Mouse (Mus musculus): Measurements from ENCODE around the gene Nagk.
"Not testable (repeated sequence)": the region's sequence is repeated elsewhere in the genome, so short reads cannot be mapped to it uniquely, and the experiment has no call there.

The Nagk gene

GRCm38 (mm10) chr6:83815801-83816200, 21.0 kb downstream of the Nagk start:
- no peak for DNase-seq (ENCODE audit: low read depth)

- no peak for DNase-seq (ENCODE audit: low read depth)
These were observed 24.2 kb downstream of the Nagk start for GRCm38 (mm10) chr6:83818996-83819395.

GRCm38 (mm10) chr6:83820727-83821515, 26.1 kb downstream of the Nagk start:
- no peak for DNase-seq (ENCODE audit: low read depth)

- DNase-seq (ENCODE audit: low read depth), result no peak
These were observed 27.1 kb downstream of the Nagk start for GRCm38 (mm10) chr6:83821856-83822255.

GRCm38 (mm10) chr6:83830941-83831605, 36.3 kb downstream of the Nagk start:
- peak; percentile 88 for DNase-seq (ENCODE audit: low read depth)

GRCm38 (mm10) chr6:83831606-83832123, 36.9 kb downstream of the Nagk start, which contains the start of gene Paip2b:
Gene Paip2b (minus strand): TSS chr6:83831741.
- DNase-seq (ENCODE audit: low read depth), result peak; percentile 99

GRCm38 (mm10) chr6:83832393-83832792, 37.6 kb downstream of the Nagk start:
- not testable (repeated sequence) for DNase-seq (ENCODE audit: low read depth)

- no peak for DNase-seq (ENCODE audit: low read depth)
These were observed 42.0 kb downstream of the Nagk start for GRCm38 (mm10) chr6:83836826-83837225.

- DNase-seq (ENCODE audit: low read depth), result no peak
These were observed 43.3 kb downstream of the Nagk start for GRCm38 (mm10) chr6:83838046-83838445.

- no peak for DNase-seq (ENCODE audit: low read depth)
These were observed 45.3 kb downstream of the Nagk start for GRCm38 (mm10) chr6:83840086-83840485.

- DNase-seq (ENCODE audit: low read depth), result no peak
These were observed 50.1 kb downstream of the Nagk start for GRCm38 (mm10) chr6:83844913-83845312.

- no peak for DNase-seq (ENCODE audit: low read depth)
These were observed 51.4 kb downstream of the Nagk start for GRCm38 (mm10) chr6:83846141-83846540.

- DNase-seq (ENCODE audit: low read depth), result no peak
These were observed 54.7 kb downstream of the Nagk start for GRCm38 (mm10) chr6:83849446-83849845.
